Mouse (Mus musculus) spleen, embryonic (tissue): ENCODE data around the gene Magi1.

ENCODE experiments used
- CTCF ChIA-PET: fragments of 350-600 bp; sonication (Branson Sonifier 250); formaldehyde crosslinking; loops from one replicate; lab custom pipeline; 2022; lab: Charles Lee

Magi1 gene

DNA sequence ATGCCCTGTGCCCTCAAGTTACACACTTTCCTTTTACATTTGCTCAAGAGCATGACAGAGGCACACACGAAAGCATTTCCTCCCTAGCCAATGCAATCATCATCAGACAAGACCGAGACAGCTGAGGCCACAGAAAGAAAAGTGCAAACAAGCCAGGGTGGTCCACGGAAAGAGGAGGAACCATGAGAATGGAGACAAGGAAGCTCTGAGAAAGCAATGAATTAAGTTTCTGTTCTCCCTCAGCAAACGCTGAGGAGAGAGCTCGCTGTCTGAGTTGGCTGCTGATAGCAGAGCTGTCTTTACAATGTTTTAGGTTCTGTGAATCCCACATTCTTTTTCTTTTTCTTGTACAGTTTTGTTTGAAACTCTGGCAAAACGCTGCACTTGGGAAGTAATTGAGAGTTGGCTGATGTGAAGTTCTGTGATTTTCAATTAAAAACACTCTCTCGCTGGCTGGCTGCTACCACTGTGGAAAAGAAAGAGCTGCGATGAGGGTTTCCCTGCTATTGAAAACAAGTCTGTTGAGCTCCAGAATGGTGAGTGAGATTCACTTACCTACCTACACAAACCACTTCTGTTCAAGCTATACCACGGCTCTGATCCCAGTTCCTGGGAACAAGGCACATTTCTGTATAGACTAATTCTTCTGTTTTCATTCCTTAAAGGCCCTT is 120.3 kb downstream of the Magi1 start:
- CTCF ChIA-PET: no interaction called here

- CTCF ChIA-PET: no interaction called here
Measured at GRCm38 (mm10) chr6:94162918-94163317, 120.8 kb downstream of the Magi1 start.

GRCm38 (mm10) chr6:94159256-94159655 is 124.5 kb downstream of the Magi1 start:
- CTCF ChIA-PET: no interaction called here

DNA sequence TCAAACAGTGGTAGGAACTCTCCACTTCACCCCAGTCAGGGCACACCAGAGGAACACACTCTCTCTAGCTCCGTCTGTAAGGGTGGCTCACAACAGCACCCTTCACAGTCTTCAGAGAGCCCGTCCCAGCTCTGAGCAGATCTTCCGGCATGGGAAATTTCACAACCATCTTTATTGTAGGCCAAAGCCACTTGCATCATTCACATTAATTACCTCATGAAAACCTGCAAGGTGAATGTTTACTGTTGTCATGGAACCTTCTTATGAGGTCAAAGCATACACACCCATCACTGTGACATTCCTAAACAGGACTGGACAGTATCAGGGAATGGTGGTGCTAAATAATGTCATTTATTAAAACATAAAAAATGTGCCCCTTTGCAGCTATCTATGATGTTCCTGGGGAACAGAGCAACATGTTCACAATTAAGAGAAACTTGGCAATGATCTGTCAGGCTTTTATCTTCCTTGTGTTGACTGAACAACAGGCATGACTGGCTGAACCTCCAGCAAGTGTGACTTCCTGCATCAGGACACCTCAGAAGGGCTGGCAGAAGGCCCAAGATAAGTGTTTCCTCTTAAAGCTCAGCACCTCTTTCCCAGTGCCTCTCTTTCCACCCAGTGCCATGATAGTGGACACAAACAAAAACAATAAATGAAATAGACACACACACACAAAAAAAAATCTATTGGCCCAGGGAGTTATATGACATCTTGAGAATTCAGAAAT is 125.4 kb downstream of the Magi1 start:
- CTCF ChIA-PET: interaction anchor here (0.6 kb wide), 1 partner anchor 92 kb away, joined by 3 read pairs; no protein-coding TSS in a partner anchor

GRCm38 (mm10) chr6:94155996-94156395 is 127.7 kb downstream of the Magi1 start:
- CTCF ChIA-PET: no interaction called here

DNA sequence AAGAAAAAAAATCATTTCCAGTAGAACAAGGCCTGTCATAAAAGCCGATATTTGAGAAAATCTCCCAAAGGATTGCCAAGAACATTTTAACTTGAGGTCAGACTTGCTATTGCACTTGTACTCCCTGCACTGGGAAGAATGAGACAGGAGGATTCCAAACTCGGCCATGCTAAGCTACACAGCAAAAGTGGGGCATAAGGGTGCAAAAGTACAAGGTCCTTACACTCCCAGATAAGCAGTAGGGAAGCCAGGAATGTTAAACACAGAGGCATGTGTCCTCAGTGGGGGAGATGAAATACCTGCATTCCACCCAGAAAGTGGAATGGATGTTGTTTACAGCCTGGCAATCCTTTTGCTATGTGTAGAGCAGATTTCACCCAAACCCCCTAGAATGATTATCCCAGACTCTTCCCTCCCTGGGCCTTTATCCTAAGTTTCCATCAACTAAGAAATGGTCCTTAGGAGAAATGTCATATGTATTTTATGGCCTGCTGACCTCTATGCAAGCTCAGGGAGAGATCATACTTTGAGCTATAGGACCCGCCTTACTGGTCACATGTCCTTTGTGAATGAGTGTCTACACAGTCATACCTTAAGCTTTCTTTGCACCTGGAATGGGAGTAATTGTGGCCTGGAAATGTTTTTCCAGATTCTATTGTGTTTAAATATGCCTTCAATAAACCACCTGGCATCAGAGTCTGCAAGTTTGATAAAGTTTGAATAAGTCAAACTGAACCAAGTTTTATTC is 128.7 kb downstream of the Magi1 start:
- CTCF ChIA-PET: no interaction called here

DNA sequence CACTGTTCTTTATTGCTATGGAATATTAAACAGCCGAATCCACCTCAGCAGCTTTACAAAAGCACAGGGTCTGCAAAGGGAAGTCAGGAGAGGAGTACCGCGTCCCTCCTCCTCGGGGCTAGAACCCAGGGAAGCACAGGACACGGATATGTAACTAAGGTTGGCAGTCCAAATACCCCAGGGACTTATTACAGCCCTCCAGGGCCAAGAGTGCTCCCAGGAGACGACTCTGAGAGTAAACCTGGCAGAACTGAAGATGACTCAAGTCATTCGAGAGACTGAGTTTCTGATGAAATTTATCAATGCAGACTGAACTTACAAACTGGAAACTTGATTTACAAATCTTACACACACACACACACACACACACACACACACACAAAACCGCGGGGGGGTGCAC is 130.8 kb downstream of the Magi1 start:
- CTCF ChIA-PET: no interaction called here

GRCm38 (mm10) chr6:94150876-94151275 is 132.8 kb downstream of the Magi1 start:
- CTCF ChIA-PET: no interaction called here

GRCm38 (mm10) chr6:94149800-94150199 is 133.9 kb downstream of the Magi1 start:
- CTCF ChIA-PET: no interaction called here

- CTCF ChIA-PET: no interaction called here
Measured at GRCm38 (mm10) chr6:94146206-94146493, 137.6 kb downstream of the Magi1 start.

- CTCF ChIA-PET: no interaction called here
Measured at GRCm38 (mm10) chr6:94145430-94146205, 138.1 kb downstream of the Magi1 start.

GRCm38 (mm10) chr6:94142493-94142892 is 141.2 kb downstream of the Magi1 start:
- CTCF ChIA-PET: no interaction called here

- CTCF ChIA-PET: no interaction called here
Measured at GRCm38 (mm10) chr6:94141496-94141895, 142.2 kb downstream of the Magi1 start.

DNA sequence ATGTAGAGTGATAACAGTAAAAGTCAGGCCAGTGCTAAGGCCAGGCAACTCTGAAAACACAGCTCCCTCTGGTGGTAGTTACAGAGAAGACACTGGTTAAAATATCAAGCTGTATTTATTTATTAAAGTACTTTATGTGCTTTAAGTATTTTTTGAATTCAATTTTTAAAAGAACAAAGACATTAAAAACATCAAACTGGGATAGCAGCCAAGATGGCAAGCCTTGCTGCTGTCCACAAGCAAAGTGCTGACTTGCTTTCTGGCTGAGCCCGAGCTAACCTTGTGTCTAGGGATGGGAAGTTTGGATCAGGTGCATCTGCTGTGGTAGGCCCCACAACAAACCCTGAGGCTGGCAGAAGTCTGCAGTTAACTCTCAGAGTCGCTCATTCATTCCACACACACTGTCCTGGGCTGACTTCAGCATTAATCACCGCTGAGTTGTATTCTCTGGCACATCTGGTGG is 143.7 kb downstream of the Magi1 start:
- CTCF ChIA-PET: no interaction called here

GRCm38 (mm10) chr6:94136693-94137092 is 147.0 kb downstream of the Magi1 start:
- CTCF ChIA-PET: no interaction called here

- CTCF ChIA-PET: no interaction called here
Measured at GRCm38 (mm10) chr6:94134159-94134558, 149.6 kb downstream of the Magi1 start.

- CTCF ChIA-PET: no interaction called here
Measured at GRCm38 (mm10) chr6:94131999-94132398, 151.7 kb downstream of the Magi1 start.

DNA sequence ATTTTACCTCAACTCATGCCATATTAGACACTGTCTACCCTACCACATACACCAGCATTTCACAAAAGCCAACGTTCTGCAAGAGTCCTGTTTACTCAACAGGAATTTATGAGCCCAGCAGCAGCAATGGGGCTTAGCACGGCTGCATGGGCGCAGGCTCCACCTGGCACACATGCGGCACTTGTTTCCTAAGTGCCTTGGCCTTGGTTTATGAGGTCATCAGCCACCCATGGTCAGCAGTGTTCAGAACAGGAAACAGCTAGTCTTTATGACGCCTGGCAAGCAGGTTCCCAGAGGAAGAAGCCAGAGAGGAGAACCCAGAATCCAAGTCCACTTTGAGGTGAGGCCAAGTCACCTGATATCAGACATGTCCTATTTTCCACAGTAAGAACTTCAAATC is 153.3 kb downstream of the Magi1 start:
- CTCF ChIA-PET: no interaction called here

DNA sequence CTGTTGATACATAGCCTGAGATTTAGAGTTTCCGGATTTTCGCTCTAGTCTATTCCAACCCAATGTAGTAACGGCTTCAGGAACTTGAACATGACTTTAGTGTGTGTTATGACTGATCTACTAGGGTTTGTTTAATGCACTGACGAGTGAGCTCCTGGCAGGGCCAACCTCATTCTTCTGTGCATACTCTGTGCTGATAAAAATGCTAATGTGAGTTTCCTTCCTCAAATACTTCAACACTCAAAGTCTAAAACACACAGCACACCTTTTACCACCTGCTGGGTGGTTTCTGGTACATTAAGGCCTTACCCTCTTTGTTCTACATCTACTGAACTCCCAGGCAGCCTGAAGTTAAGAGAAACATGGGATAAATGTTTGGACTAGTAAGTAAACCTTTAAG is 157.0 kb downstream of the Magi1 start:
- CTCF ChIA-PET: no interaction called here

- CTCF ChIA-PET: no interaction called here
Measured at GRCm38 (mm10) chr6:94125144-94125543, 158.6 kb downstream of the Magi1 start.

GRCm38 (mm10) chr6:94124279-94124678 is 159.4 kb downstream of the Magi1 start:
- CTCF ChIA-PET: no interaction called here

GRCm38 (mm10) chr6:94122566-94123150 is 161.1 kb downstream of the Magi1 start:
- CTCF ChIA-PET: no interaction called here
